Mouse (Mus musculus) heart, postnatal 0 days (tissue): ENCODE measurements around the gene Tmcc1.

ENCODE experiments used
- CTCF ChIP-seq: IDR thresholded peaks from 2 replicates; pipeline ENCODE4 v1.5.1; 2016; ENCODE audit warnings: antibody characterized with exemption, control low read depth, low read depth
- EP300 ChIP-seq: IDR thresholded peaks from 2 replicates; pipeline ENCODE4 v1.6.1; 2016; ENCODE audit warnings: antibody characterized with exemption, low read depth

DNA sequence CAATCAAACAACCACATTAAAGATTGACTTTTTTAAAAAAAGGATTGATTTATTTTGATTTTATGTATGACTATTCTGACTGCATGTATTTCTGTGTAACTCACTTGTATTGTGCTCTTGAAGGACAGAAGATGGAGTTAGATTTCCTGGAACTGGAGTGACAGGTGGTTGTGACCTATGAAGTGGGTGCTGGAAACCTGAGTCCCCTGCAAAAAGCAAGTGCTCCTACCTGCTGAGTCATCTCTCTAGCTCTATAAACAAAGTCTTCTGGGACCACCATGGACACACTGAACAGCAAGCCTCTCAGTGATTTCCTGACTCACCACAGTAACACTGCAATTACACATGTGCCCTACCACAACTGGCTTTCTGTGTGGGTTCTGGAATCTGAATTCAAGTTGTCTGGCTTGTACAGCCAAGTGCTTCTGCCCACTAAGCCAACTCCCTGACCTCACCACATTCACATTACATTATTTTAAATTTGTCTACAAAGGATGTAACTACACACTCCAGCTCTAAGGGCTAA lies 65.3 kb downstream of the Tmcc1 start:
- TF ChIP-seq CTCF (no peak), EP300 (no peak)
